Mouse (Mus musculus) small intestine, adult 2 months (tissue): ENCODE results near the gene Akap6.

Experiments used
- CTCF ChIP-seq: fragments of 200-500 bp; IDR thresholded peaks from 2 replicates; pipeline ENCODE4 v1.5.1; 2012; ENCODE audit warnings: low read depth, mild to moderate bottlenecking, control low read depth, inconsistent platforms, low read length, moderate library complexity, mixed read lengths; ENCODE audit not compliant: insufficient replicate concordance, insufficient read length; ENCODE audit errors: extremely low read depth
- POLR2A ChIP-seq: fragments of 200-500 bp; IDR thresholded peaks from 2 replicates; pipeline ENCODE4 v1.6.1; 2012; ENCODE audit warnings: low read depth, mild to moderate bottlenecking, control low read depth, inconsistent platforms, low read length, moderate library complexity

DNA sequence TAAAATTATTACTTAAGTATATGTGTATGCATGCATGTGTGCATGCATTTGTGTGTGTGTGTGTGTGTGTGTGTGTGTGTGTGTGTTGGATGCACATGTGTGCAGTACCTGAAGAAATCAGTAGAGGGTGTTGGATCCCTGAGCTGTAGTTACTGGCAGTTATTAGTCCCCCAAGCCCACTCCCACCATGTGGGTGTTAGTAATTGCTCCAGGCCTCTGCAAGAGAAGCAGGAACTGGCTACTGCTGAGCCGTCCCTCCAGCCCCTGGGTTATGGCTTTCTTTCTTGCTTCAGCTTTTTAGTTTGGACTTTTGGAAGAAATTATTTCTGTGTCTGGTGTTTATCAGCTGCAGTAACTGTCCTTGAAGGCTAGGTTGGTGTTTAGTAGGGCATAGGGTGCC is 156.9 kb downstream of the Akap6 start:
- no peak for TF ChIP-seq CTCF
- no peak for TF ChIP-seq POLR2A
